Mouse (Mus musculus): ENCODE measurements around the gene Syk. TPM values are rescaled to one million over a fixed set of nuclear protein-coding genes. Genes with fewer than 3 reads are reported as not detected.

Gene Syk
- total RNA-seq, 2 experiments from 2014 or later, result 2.8 to 3.9 TPM

GRCm38 (mm10) chr13:52587761-52588160, 4.8 kb downstream of the Syk start:
- intact Hi-C loops (cut with DNase I), result no loop called here
- no peak for DNase-seq (ENCODE audit: low spot score in 2 of 2)

GRCm38 (mm10) chr13:52589043-52589442, 6.1 kb downstream of the Syk start:
- no peak for DNase-seq (ENCODE audit: low spot score in 2 of 2)
- intact Hi-C loops (cut with DNase I), result no loop called here

- intact Hi-C loops (cut with DNase I), result no loop called here
Observed at GRCm38 (mm10) chr13:52591831-52592230, 8.9 kb downstream of the Syk start.

DNA sequence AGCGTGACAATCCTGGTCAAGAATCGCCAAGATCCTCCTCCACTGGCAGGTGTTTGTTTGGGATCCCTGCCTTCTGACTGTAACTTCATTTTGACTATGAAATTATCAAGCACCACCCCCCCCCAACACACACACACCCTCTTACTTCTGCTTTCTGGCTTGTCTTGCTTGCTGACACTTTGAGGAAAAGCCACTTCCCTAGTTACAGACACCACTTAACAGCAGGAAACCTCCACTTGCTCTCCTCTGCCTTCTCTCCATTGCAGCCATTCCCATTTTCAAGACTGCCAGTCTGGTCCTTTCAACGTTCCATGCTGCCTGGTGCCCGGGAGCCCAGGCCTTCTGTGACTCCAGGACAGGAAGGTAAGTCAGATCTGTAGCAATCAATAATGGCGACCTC, 13.7 kb downstream of the Syk start:
- DNase-seq (ENCODE audit: low spot score in 2 of 2), result no peak
- intact Hi-C loops (cut with DNase I), result no loop called here

More at GRCm38 (mm10) chr13:52591831-52592230, 8.9 kb downstream of the Syk start:
- no peak for DNase-seq (ENCODE audit: low spot score in 2 of 2)

GRCm38 (mm10) chr13:52597092-52597678, 14.2 kb downstream of the Syk start:
- DNase-seq (ENCODE audit: low spot score in 2 of 2), result no peak
- intact Hi-C loops (cut with DNase I), result no loop called here

- DNase-seq (ENCODE audit: low spot score in 2 of 2), result no peak
- intact Hi-C loops (cut with DNase I), result no loop called here
Observed at GRCm38 (mm10) chr13:52598233-52598632, 15.3 kb downstream of the Syk start.

DNA sequence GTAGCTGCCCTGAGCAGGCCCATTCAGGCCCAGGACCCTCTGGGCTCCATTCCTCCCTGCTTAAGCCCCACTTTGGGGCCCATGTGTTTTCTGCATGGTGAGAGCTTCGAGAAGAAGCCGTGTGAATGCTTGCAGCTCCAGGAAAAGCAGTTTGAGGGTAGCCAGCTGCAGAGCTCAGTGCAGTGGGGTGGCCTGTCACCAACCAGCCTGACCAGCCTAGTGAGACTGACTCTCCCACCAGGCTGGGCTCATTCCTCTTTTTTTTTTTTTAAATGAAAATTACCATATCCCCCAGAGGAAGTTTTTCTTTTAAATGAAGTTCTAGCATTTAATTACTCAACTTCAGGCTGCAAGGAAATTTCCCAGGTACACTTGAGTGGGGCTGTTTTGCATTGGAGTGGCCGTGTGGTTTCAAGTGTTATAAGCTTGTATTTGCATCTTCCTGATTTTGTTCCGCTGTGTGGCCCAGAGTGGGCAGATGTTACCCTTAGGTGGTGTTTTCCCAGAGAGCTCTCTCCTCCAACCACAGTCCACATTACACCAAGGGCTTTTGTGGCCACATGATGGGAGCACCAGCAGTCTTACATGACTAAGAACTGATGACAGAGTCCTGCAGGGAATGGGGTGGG, 17.2 kb downstream of the Syk start:
- intact Hi-C loops (cut with DNase I), result no loop called here

DNA sequence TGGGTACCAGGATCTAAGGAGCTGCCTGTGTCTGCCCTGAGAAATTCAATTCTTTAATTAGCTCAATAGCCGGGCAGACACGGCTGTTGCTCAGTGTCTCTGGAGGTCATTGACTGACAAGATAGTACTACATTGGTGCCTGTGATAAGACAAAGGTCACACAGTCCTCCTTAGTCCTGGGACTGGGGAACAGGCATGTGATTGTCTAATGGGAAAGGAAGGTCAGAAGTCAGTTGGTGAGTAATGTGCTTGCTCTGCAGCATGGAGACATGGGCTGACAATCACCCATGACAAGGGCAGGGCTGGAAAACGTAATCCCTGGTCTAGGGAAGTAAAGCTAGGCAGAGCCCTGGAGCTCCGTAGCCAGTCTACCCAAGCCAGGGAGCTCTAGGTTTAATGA, 19.8 kb downstream of the Syk start:
- DNase-seq (ENCODE audit: low spot score in 2 of 2), result no peak
- intact Hi-C loops (cut with DNase I), result no loop called here

More for the DNA sequence above, 17.2 kb downstream of the Syk start:
- no peak for DNase-seq (ENCODE audit: low spot score in 2 of 2)

DNA sequence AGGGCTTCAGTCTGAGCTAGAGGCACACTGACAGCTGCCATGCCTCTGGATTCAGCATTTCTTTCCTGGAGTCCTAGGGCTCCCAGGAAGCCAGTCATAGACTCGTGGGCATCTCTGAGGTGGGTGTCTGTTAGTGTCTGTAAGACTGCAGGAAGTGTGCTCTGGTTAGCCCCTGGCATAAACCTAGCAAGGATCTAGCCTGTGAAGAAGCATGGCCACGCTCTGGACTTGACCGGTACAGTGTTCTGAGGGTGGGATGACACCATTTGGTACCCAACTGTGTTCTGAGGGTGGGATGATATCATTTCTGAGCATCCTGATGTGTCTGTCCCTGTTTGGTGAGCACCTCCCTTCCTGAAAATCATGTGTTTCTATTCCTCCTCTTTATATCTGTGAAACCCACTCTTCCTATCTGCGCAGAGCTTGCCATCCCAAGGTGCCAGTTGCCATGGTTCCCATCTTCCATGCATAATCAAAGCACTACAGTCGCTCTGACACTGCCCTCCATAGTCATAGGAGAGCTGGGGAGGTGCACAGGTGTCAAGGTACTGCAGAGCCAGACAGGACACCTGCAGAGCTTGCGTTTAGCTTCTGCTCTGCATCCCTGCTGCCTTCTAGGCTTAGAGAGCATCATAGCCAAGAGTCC, 20.9 kb downstream of the Syk start:
- intact Hi-C loops (cut with DNase I), result no loop called here
- peak in 1 of 2 experiments; percentile 44 for DNase-seq (ENCODE audit: low spot score in 2 of 2)

DNA sequence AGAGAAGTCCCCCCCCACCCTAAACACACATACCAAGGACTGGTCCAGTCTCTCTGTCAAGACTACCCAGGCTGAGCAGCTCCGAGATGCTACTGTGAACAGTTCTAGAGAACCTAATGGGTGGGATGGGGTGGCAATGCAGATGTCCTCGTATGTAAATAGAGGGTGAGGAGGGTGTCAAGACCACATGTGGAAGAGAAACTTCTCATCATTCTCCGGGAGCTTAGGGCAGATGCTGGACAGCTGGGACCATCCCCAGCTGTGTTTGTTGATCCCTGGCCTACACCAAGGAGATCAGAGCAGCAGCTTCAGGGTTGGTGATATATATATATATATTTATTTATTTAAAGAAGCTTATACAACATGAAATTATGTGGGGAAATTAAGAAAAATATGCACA, 22.0 kb downstream of the Syk start:
- DNase-seq (ENCODE audit: low spot score in 2 of 2), result no peak
- intact Hi-C loops (cut with DNase I), result no loop called here

DNA sequence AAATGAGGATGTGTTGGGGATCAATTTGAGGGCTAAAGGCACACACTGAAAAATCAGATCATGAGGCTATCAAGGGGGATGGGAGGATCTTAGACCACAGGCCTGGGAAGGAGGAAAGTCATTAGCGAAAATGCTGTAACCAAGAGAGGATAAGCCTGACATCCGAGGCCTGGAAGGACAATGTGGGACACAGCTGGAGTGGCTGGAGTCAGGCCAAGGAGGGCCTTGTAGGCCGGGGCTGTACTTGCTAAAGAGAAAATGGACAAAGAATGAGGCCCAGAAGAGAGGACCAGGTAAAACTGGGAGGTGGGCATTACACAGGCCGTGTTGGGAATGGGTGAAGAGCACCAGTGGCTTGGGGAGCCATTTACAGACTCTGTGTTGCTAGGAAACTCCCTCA, 22.9 kb downstream of the Syk start:
- no peak for DNase-seq (ENCODE audit: low spot score in 2 of 2)
- intact Hi-C loops (cut with DNase I), result no loop called here

- intact Hi-C loops (cut with DNase I), result no loop called here
- DNase-seq (ENCODE audit: low spot score in 2 of 2), result no peak
Observed at GRCm38 (mm10) chr13:52606656-52607275, 23.8 kb downstream of the Syk start.

- DNase-seq (ENCODE audit: low spot score in 2 of 2), result no peak
- intact Hi-C loops (cut with DNase I), result no loop called here
Observed at GRCm38 (mm10) chr13:52607964-52608363, 25.0 kb downstream of the Syk start.

DNA sequence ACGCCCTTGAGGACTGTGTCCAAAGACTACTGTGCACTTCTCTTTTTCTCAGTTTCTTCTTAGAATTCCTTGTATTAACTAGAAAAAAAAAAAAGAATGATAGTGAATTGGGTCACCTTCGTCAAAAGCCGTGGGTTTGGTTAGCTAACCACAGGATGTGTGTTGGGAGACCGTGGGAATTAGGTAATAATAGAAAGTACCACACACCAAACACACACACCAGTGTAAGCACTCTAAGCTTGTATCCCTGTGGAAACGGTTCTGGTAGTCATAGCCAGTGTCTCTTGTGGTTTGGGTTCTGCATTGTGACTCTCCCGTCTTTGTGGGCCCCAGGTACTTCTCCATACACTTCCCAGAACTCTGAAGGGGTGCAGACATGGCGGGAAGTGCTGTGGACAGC, 27.5 kb downstream of the Syk start:
- intact Hi-C loops (cut with DNase I), result no loop called here
- no peak for DNase-seq (ENCODE audit: low spot score in 2 of 2)

GRCm38 (mm10) chr13:52613266-52613665, 30.3 kb downstream of the Syk start:
- intact Hi-C loops (cut with DNase I), result no loop called here
- DNase-seq (ENCODE audit: low spot score in 2 of 2), result no peak

DNA sequence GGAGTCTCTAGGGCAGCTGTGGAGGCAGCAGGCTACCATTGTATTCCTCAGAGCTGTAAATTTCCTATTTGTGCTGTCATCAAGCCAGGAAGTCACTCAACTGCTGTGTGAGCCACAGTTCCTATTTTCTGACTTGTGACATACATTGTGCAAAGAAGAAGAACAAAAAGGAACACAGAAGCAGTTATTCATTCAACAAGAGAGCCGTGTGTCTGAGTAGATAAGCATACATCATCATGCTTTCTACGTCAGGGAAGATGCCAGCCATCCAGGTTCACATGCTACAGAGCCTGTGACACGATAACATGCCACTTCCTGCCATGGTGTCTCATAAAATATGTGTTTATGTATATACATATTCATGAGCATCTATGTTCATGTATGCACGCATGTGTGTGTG, 32.1 kb downstream of the Syk start:
- no peak for DNase-seq (ENCODE audit: low spot score in 2 of 2)
- intact Hi-C loops (cut with DNase I), result no loop called here

GRCm38 (mm10) chr13:52617096-52617714, 34.2 kb downstream of the Syk start:
- intact Hi-C loops (cut with DNase I), result no loop called here
- no peak for DNase-seq (ENCODE audit: low spot score in 2 of 2)

GRCm38 (mm10) chr13:52618592-52618991, 35.6 kb downstream of the Syk start:
- DNase-seq (ENCODE audit: low spot score in 2 of 2), result no peak
- intact Hi-C loops (cut with DNase I), result no loop called here

DNA sequence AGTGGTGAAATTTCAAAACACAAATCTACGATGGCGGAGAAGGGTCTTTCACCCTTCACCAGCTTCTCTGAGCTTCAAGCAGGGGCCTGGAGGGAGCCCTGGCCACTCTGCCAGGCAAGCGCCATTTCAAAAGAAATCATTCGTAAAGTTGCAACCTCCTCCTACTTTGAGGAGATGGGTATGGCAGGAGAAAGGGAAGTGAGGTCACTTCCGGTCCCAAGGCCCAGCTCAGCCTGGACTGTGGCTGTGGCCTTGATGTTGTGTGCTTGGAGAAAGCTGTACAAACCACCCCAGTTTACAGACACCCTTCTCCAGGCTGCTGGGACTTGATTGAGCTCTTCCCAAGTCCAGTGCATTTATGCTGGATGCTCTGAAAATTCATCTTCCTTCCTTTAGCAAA, 36.5 kb downstream of the Syk start:
- DNase-seq (ENCODE audit: low spot score in 2 of 2), result no peak
- intact Hi-C loops (cut with DNase I), result no loop called here

GRCm38 (mm10) chr13:52624038-52624437, 41.1 kb downstream of the Syk start:
- DNase-seq (ENCODE audit: low spot score in 2 of 2), result peak; percentile 63 to 75
- intact Hi-C loops (cut with DNase I), result loop anchor here (1.0 to 5.0 kb wide), 2 partner anchors 72 to 371 kb away; no protein-coding TSS in a partner anchor

Data from left cerebral cortex, postnatal 25 days (tissue).